Mouse (Mus musculus): ENCODE data around the gene Gm136.
A peak's percentile ranks its signal among the peaks of the same experiment; 100 is the strongest.
"Not testable (repeated sequence)": the region's sequence is repeated elsewhere in the genome, so short reads cannot be mapped to it uniquely, and the experiment has no call there.

Gene Gm136

GRCm38 (mm10) chr4:34756163-34756562 is at the start of gene Gm136:
Gene Gm136, minus strand, starts transcription at chr4:34756263.
- no peak for DNase-seq (ENCODE audit: low spot score)

- DNase-seq (ENCODE audit: low spot score), result no peak
Measured at GRCm38 (mm10) chr4:34801166-34802034, 45.3 kb upstream of the Gm136 start.

GRCm38 (mm10) chr4:34798005-34798404 is 41.9 kb upstream of the Gm136 start:
- no peak for DNase-seq (ENCODE audit: low spot score)

- DNase-seq (ENCODE audit: low spot score), result no peak
Measured at GRCm38 (mm10) chr4:34797294-34797983, 41.4 kb upstream of the Gm136 start.

- DNase-seq (ENCODE audit: low spot score), result no peak
Measured at GRCm38 (mm10) chr4:34796294-34796693, 40.2 kb upstream of the Gm136 start.

- no peak for DNase-seq (ENCODE audit: low spot score)
Measured at GRCm38 (mm10) chr4:34786476-34786875, 30.4 kb upstream of the Gm136 start.

GRCm38 (mm10) chr4:34785646-34786045 is 29.6 kb upstream of the Gm136 start:
- DNase-seq (ENCODE audit: low spot score), result no peak

GRCm38 (mm10) chr4:34784865-34785264 is 28.8 kb upstream of the Gm136 start:
- DNase-seq (ENCODE audit: low spot score), result no peak

GRCm38 (mm10) chr4:34782730-34783129 is 26.7 kb upstream of the Gm136 start:
- DNase-seq (ENCODE audit: low spot score), result no peak

- DNase-seq (ENCODE audit: low spot score), result peak; percentile 90
Measured at GRCm38 (mm10) chr4:34777677-34778527, 21.8 kb upstream of the Gm136 start, which contains the start of gene Smim8. Gene Smim8, minus strand, starts transcription at chr4:34778423.

- DNase-seq (ENCODE audit: low spot score), result no peak
Measured at GRCm38 (mm10) chr4:34771652-34772371, 15.7 kb upstream of the Gm136 start.

- no peak for DNase-seq (ENCODE audit: low spot score)
Measured at GRCm38 (mm10) chr4:34749236-34749635, 6.8 kb downstream of the Gm136 start.

- no peak for DNase-seq (ENCODE audit: low spot score)
Measured at GRCm38 (mm10) chr4:34734461-34734860, 21.6 kb downstream of the Gm136 start.

GRCm38 (mm10) chr4:34733415-34733814 is 22.6 kb downstream of the Gm136 start:
- DNase-seq (ENCODE audit: low spot score), result not testable (repeated sequence)

GRCm38 (mm10) chr4:34729851-34730341 is 26.2 kb downstream of the Gm136 start, which contains the start of gene Cfap206:
Gene Cfap206, minus strand, starts transcription at chr4:34730206.
- peak; percentile 75 for DNase-seq (ENCODE audit: low spot score)

GRCm38 (mm10) chr4:34725710-34726109 is 30.4 kb downstream of the Gm136 start:
- DNase-seq (ENCODE audit: low spot score), result not testable (repeated sequence)

- no peak for DNase-seq (ENCODE audit: low spot score)
Measured at GRCm38 (mm10) chr4:34724306-34724705, 31.8 kb downstream of the Gm136 start.

GRCm38 (mm10) chr4:34723186-34723585 is 32.9 kb downstream of the Gm136 start:
- DNase-seq (ENCODE audit: low spot score), result no peak

GRCm38 (mm10) chr4:34720127-34720895 is 35.8 kb downstream of the Gm136 start:
- no peak for DNase-seq (ENCODE audit: low spot score)

GRCm38 (mm10) chr4:34719421-34719820 is 36.6 kb downstream of the Gm136 start:
- DNase-seq (ENCODE audit: low spot score), result no peak
